Mouse (Mus musculus): ENCODE measurements at regions not wholly inside any gene's neighbourhood (a gene's known extent, or its start where the extent isn't known, plus 50 kb on each side); places are given as distances from the start of the nearest gene placed in this dataset.

DNA sequence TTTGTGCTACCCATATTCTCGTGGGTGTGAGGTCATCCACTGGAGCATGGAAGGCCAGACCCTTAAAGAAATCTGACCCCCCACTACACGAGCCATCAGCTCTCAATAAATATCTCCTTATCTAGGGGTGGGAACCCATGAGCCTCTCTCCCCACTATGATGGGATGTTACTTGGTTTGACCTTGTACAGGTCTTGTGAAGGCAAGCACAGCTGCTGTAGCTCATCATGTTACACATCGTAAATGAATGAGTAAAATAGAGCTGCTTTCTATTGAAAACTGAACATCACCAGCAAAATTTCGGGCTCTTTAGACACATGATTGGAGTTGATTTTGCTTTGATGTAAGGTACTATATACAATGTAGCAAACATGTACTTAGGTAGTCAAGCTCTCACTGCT is 414.8 kb upstream of the Frg1 start:
- no peak for DNase-seq (ENCODE audit: low spot score in 2 of 2)

DNA sequence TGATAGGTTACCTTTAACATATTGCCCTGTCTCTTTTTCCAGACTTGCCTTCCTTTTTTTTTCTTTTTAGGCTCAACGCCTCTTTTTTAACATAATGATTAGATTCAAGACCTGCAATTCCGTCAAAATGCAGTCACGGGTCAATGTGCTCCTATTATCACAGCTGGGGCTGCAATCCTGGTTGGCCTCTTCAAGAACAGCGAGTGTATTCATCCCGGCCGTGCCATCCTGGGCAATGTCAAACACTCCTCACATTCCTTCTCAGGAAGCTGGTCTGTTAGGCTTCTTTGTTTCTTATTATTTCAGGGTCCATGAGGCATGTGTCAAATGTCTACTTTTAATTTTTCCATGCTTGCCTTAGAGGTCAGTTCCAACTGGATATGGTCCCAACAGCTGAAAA is 413.5 kb upstream of the Frg1 start:
- no peak for DNase-seq (ENCODE audit: low spot score in 2 of 2)

DNA sequence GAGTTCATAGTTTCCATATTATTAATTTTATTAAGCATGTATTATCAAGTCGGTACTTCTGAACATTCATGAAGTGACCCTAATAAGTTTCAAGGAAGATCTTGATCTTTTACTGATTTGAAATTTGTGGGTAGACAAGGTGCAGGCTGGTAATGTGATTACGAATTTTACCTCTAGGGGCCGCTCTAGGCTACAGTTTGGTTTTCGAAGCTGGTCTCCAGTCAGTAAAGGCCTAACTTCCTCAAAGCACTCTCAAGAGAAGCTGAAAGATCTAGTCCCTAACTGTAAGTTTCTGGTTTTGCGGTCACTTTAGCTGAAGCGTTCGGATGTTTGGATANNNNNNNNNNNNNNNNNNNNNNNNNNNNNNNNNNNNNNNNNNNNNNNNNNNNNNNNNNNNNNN is 408.1 kb upstream of the Frg1 start:
- peak; percentile 18 to 63 for DNase-seq (ENCODE audit: low spot score in 2 of 2)

DNA sequence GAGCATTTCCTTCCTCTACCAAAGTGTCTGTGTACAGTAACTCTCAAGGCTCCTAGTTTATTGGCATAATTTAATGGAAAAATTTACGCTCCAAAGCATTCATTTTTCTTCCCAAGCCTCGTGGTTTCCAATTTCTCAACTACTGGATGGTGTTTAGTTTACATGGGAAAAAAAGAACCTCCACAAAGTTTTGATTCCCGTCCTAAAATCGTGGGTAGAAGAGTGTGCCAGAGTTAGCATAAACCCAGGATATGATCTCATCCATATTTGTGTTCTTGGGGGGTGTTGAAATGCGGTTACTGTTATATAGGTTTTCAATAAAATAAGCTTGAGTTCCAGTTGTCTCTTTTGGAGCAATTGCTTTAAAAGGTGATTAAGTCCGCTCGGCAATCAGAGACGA is 406.2 kb upstream of the Frg1 start:
- no peak for DNase-seq (ENCODE audit: low spot score in 2 of 2)

DNA sequence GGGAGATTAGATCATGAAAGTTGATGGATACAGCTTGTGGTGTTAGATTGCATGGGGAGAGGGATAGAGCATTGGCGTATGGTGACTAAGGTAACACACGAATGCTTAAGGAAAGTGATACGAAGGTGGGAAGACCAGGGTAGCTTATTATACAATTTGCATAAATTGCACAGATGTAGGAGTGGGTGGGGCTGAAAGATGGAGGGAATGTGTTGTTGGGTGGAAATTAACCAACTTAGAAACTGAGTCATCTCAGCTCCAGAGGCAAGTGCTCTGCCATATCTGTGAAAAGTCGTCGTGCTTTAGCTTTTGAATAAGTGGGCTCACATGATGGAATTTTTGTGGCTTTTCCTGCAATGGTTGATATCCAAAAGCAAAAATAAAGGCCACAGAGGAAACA is 404.8 kb upstream of the Frg1 start:
- DNase-seq (ENCODE audit: low spot score in 2 of 2), result no peak

DNA sequence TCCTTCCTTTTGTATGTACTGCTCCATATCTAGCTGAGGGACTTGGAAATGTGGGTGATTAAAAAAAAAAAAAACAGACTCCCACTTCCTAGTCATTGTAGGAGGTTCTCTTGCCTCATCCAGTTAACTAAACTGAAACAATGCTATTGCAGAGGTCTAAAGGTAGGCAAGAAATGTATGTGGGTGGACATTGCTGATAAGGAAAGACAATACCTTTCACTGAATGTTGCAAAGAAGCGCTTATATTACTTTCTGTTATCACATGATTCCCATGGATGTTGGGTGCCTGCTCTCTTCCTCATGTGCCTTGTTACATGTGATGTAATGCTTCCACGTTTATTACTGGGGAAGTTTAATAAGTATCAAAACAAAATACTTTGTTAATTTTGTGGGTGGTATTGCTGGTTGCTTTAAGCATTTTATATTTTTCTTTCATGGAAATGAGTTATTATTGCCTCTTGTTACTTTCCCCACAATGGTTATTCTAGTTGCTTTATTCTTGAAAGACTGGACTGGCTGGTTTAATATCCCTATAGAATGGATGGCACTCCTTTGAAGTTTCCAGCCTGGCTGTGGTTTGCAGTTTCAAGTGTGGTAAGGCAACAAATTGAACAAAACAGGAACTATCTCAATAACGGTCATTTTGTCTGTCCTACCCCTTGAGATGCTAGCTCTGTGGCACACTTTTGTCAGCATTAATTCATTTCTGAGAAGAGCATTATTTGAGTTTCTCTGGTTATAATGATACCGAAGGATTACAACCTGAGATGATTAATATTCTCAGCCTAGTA is 403.9 kb upstream of the Frg1 start:
- DNase-seq (ENCODE audit: low spot score in 2 of 2), result no peak

DNA sequence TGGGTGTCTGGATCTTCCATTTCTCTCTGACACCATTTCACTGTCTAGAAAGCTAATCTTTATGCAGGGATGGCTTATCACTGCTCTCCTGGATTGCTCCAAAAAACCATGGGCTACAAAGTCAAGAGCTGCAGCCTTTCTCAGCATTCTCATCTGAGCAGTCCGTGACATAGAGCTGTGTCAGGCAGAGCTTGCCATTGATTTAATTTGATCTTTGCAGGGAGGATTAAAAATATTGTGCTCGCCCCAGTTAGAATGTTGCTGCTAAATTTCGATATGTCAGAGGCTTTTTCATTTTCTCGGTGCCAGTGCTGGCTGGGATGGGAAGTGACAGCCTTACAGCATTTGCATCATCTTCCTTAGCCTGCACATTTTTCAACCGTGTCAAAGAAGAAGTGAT is 401.7 kb upstream of the Frg1 start:
- no peak for DNase-seq (ENCODE audit: low spot score in 2 of 2)

DNA sequence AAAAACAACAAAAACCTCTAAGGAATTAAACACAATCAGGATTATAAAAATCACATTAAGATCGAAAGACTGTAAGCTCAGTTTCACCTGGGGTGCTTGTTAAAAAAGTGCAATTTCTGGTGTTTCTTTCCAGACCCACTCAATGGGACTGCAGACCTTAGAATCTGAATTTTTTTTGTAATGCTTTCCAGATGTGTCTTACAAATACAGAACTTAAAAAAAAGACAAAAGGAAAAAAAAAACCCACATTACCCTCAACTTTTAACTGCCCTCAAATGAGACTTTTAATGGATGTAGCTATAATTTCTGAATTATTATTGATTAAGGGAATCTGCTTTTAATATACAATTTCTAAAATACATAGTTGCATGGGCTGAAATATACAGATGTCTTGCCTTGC is 401.2 kb upstream of the Frg1 start:
- no peak for DNase-seq (ENCODE audit: low spot score in 2 of 2)

DNA sequence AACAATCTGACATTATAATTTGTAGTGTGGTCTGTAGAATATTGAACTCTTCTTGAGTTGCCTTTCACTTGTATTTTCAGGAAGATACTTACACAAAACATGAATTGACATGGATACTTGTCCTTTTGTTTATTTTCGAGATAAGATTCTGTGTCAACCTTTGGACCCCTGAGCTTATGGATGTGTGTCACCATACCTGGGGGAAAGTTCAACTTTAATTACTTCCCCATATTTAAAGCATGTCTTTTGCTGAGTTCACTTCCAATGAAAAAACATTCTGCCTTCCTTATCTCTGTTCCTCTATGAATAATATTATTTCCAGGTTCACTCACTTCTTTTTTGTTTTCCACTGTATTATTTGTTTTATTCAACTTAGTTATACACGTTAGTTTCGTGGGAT is 398.4 kb upstream of the Frg1 start:
- no peak for DNase-seq (ENCODE audit: low spot score in 2 of 2)

DNA sequence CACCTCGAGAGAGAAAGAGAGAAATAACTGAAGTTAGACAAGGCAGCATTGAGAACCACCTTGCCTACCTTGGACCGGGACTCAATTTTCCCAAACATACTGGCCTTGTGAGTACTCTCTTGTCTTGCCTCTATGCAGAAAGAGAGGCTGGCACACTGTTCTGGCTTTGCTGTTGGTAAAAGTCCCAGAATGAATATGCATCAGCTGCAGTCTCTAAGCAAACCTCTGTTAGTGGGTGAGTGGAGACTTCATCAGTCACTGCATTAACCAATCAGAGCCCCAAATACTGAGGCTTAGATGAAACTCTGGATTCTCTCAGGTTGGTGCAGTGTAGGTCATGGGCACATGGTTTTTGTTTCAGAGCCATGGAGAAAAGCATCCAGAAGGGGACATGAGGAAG is 378.8 kb upstream of the Frg1 start:
- no peak for DNase-seq (ENCODE audit: low spot score in 2 of 2)

DNA sequence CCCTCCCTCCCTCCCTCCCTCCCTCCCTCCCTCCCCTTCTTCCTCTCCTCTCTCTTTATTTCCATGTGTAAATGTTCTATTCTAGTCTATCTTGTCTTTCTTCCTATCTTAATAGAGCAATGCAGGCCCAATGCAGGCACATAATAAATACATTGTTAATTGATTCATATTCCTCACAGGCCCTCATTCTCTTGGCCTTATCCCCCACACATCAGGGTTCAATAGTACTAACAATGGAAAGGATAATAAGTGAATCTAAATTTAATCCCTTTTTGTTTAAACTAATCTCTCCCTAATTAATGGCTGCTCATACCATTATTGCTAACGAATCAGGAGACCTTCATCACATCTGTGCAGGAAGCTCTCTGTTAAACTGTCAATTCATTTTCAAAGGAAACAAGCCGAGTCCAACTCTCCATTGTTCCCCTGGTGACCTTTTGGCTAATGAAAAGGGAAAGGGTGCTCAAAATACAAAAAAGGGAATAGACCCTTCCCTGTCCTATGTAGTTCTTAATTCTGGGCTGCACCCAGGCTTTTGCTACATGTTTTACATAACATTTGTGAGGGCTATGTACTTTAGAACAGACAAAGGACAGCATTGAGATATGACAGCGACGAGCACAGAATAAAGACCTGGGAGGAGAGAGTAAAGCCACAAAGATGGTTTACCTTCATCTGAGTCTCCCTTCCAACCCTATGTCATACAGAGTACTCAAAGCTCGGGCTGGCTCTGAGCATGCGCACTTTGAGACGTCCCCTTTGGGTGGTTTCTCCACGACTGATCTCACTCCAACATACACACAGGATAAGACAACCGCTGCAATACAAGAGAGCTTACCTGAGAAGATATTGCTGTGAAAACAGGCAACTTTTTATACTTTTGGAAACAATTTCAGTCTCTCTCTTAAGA is 370.3 kb upstream of the Frg1 start:
- no peak for DNase-seq (ENCODE audit: low spot score in 2 of 2)

DNA sequence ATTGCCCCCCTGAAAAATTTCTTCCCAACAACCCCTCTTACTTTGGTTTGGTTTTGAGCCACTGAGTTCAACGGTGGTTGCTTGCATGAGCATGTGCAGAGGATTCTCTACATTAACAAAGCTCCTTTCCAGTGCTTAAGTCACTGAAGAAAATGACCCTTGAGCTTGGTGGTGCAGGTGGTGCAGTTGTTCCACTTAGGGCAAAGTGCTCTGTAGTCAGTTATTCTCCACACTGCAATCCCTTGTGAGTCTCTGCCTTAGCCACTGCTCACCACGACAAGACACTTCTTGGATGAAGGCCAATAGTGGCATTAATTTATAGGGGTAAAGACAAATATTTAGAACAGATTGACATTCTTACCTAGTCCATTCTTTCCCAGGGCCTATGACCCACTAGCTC is 369.1 kb upstream of the Frg1 start:
- no peak for DNase-seq (ENCODE audit: low spot score in 2 of 2)

DNA sequence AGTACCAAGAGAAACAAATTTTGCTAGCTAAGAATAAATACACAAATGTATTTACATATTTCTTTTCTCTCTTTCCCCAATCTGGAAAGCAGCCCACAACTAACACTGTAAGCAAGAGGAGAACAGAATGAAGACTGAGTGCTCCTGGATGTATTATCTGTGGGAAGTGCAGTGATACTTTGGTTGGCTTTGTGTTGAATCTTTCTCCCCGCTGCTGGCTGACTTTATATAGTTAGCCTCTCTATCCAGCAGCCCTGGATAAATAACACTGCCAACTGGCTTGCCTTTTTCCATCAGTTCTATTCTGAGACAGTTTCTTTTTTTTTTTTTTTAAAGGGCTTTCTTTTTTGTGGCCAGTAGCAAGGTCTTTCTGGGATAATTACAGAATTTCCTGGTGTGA is 366.0 kb upstream of the Frg1 start:
- DNase-seq (ENCODE audit: low spot score in 2 of 2), result no peak

DNA sequence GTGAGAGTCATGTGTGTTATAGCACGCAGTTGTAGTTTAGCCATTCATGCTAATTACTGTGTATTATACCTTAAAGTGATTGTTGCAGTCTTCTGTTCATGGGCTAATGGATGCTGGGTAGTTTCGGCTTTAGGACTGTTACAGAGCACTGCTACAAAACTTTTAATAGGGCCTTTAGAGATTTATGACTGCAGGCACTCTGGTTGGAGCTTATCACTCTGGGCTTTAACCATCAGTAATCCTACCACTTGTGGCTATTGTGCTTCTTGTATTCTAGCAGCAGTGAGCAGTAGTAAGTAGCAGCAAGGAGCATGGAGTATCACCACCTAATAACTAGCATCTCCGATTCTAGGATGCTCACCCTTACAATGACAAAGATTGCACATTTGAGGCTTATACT is 362.6 kb upstream of the Frg1 start:
- DNase-seq (ENCODE audit: low spot score in 2 of 2), result no peak

DNA sequence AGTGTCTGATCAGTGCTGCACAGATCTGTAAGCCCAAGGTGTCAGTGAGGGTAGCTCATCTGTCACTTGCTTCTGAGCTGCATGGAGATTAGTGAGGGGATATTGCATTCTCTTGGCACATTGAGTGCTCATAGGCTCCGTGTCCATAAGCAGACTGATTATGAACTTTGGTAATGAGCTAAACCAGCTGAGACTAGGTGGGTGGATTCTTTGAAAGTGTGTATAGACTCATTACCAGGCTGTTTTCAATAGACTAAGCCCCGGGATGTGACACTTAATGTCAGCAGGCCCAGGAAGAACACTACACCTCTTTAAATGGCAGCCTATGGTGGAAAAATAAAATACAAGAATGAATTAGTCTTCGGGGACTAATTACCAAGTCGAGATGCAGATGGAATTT is 354.9 kb upstream of the Frg1 start:
- no peak for DNase-seq (ENCODE audit: low spot score in 2 of 2)

DNA sequence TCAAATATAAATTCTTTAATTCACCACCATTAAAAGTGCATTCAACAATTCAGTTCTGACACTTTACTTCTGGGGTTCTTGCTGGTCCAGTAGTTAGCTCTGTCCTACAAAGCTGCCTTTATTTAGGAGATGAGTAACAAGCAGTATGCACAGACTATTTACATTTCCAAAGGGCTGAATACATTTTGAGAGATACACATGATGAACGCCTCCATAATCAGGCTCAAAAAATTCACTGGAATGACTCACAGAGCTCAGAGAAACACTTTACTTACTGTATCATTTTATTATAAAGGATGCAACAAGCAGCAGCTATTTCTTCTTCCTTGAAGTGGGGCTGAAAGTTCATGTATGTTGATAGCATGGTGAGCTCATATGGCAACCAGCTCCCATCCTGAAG is 336.6 kb upstream of the Frg1 start:
- DNase-seq (ENCODE audit: low spot score in 2 of 2), result no peak

DNA sequence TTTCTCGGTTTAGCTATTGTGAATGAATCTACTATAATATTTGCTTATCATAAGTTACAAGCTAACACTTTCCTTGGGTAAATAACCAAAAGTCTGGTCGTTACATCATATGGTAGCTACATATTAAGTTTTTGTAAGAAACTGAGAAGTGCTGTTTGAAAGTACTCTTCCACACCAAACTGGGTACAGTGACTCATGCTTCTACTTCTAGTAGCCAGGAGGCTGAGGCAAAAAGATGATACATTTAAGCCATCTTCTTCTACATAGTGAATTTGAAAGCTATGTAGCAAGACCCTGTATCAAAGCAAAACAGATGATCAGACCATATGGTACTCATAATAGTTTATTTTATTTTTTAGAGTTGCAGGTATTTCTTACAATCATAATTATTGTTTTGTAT is 335.8 kb upstream of the Frg1 start:
- no peak for DNase-seq (ENCODE audit: low spot score in 2 of 2)

DNA sequence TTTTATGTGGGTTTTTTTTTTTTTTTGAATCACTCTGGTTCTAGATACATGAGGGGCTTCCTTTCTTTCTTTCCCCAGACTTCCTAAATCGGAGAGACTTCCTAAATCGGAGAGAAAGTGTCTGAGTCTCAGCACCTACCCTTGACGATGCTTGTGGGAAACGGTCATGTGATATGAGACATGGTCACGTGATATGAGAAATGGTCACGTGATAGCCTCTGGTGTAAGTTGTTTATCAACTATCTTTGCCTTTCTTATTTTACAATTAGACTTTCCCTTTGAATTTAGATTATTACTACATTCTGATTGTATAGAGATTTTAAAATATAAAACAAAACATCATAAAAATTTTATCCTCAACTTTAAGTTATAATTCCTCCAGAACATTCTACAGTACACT is 330.1 kb upstream of the Frg1 start:
- DNase-seq (ENCODE audit: low spot score in 2 of 2), result no peak

DNA sequence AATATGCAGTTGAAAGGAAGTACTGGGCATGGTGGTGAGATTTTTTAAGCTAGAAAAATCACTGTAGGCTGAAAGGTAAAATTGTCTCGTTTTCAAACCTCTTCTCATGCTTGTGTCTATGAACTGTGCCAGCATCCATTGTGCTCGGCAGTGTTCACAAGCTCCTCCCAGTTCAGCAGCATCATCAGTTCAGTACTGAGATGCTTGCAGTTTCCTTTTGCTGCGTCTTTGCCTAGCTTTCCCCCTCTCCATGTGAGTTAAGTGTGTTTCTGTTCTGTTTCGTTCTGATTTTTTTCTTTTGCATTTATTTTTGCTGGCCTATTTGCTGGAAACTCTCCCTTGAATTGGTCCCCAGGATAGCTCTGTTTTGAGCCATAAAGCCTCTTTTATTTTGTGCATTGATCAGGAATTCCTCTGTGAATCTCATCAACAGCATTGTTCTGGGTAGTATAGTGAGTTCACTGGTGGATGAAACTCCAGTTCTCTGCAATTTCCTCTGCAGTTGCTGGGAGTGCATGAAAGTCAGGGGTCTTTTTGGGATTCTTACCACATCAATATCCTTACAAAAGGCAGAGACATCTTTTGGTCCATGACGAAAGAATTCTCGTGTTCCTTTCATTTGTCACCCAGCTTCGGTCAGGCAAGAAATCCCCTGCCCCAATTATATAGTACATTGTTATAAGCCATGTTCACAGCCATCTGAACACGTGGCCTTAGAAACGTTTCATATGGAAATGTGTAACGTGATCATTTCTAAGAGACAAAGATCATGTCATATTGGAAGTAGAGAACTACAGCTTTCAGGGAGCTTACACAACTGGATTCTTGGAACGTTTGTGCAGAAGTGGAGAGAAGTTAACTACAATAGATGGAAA is 326.2 kb upstream of the Frg1 start:
- DNase-seq (ENCODE audit: low spot score in 2 of 2), result no peak

DNA sequence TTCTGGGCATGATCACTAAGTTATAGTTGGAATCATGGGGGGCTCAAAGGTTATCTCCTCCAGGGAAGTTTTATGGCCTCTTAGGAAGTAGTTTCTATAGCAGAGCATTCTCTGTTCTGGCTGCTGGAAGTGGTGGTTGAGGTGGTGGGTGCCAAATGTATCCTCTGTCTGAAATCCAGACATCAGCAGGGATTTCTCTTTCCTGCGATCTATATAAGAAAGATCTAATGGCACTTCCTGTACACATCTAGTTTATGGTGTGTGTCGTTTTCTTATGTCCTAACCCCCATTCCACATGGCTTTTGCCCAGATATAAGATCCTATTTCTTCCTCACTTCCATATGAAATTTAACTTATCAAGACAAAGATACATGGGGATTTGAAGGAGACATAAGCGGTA is 300.1 kb upstream of the Frg1 start:
- no peak for DNase-seq (ENCODE audit: low spot score in 2 of 2)

DNA sequence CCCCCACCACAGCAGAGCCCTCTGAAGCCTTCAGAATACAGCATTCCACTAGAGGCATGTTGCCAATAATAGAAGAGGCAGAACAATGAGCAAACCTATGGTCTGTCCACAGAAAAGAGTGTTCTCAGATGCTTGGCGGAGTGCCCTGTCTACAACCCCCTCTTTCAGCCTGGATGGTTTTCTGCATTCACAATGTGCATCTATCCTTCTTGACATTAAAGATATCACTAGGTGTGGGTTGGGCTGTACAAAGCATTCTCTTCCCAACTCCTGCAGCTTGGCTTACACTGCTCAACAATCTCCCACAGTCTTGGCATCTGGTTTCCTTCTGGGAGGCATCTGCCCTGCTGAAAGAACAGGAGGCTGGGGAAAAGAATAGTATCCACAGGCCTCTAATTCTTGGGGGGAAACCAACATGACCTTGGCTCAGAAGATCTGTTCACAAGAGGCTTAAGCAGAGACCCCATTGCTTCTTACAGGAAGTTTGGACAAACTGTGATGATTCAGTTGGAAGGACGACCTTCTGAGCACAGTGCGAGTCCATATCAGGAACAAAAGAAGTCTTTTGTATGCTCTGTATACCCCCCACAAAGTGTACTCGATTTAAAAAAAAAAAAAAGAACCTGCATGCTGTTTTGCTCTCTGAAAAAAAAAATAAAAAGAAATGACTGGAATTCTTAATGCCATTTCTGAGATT is 296.9 kb upstream of the Frg1 start:
- no peak for DNase-seq (ENCODE audit: low spot score in 2 of 2)
